Mouse (Mus musculus) small intestine, adult 2 months (tissue): ENCODE measurements around the gene Tgfa.

Source experiments
- CTCF ChIP-seq: fragments of 200-500 bp; IDR thresholded peaks from 2 replicates; pipeline ENCODE4 v1.5.1; 2012; ENCODE audit warnings: low read depth, mild to moderate bottlenecking, control low read depth, inconsistent platforms, low read length, moderate library complexity, mixed read lengths; ENCODE audit not compliant: insufficient replicate concordance, insufficient read length; ENCODE audit errors: extremely low read depth
- POLR2A ChIP-seq: fragments of 200-500 bp; IDR thresholded peaks from 2 replicates; pipeline ENCODE4 v1.6.1; 2012; ENCODE audit warnings: low read depth, mild to moderate bottlenecking, control low read depth, inconsistent platforms, low read length, moderate library complexity

GRCm38 (mm10) chr6:86322031-86322563 lies 127.1 kb downstream of the Tgfa start:
- TF ChIP-seq POLR2A = no peak
- TF ChIP-seq CTCF = no peak
